ENCODE assay signal across 15 mouse cellular contexts in the genomic region with DNA sequence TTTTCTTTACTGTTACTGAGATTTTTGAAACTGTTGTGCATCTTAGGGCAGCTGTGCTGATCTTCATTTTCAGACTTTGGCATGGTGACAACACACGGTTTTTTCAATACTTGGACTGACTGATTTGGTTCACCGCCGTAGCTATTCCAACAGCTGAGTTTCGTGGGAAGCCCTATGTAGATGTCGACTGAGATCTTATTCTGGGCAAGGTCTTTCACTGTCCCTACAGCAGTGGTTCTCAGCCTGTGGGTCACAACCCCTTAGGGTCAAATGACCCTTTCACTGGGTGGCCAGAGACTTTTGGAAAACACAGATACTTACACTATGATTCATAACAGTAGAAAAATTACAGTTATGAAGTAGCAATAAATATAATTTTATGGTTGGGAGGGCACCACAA.
A peak's percentile ranks its signal among the peaks of the same experiment; 100 is the strongest.
DNase-seq lines count a peak whose midpoint lies in the region; ATAC-seq lines count a peak whose summit lies in the region.
"Had no signal": no experiment of that assay in that cellular context is flagged by ENCODE, and none has a peak within 500 bp of the region (broad histone marks: within the 10 kb centered on the region; RNA-seq: fewer than 3 reads in every experiment).

No protein-coding gene starts in this region.

- no peak overlapping the region for H3K4me2 ChIP-seq in kidney, embryonic 14.5 days (replicated peaks; ENCODE audit: low read depth, low read length)
- no peak overlapping the region for H3K4me2 ChIP-seq in kidney, embryonic 16.5 days (replicated peaks; ENCODE audit: low read depth, low read length)
- H3K4me2 ChIP-seq: forebrain, embryonic 15.5 days; heart, embryonic 13.5 days had no signal

- 0 out of 2 replicates have a peak, but pooled peaks cover 3% of the 10 kb centered on the region for H3K4me1 ChIP-seq in kidney, embryonic 14.5 days (ENCODE audit: control insufficient read depth, insufficient read depth, low read length)
- H3K4me1 ChIP-seq in kidney, embryonic 16.5 days (ENCODE audit: insufficient read depth, low read length), result 0 out of 2 replicates have a peak, but pooled peaks cover 3% of the 10 kb centered on the region
- H3K4me1 ChIP-seq: heart, embryonic 13.5 days had no signal

- peak; percentile 7 to 11 for DNase-seq in kidney, adult 8-10 months
- peak; percentile 59 for DNase-seq in kidney, postnatal 10 days
- no peak for DNase-seq in cerebellum, adult 9-10 months
- DNase-seq: adrenal gland, adult 2 months; adrenal gland, postnatal 25 days; cerebellum, adult 18-20 months; cerebellum, postnatal 10 days; gastrocnemius, postnatal 36 days; heart, adult 11 months; heart, postnatal 36 days had no signal

- no peaks in the 10 kb centered on the region for H3K27me3 ChIP-seq in kidney, embryonic 14.5 days (ENCODE audit: control insufficient read depth, insufficient read depth, low read length)
- no peaks in the 10 kb centered on the region for H3K27me3 ChIP-seq in kidney, embryonic 16.5 days (ENCODE audit: insufficient read depth, low read length)
- H3K27me3 ChIP-seq: forebrain, embryonic 15.5 days; heart, embryonic 13.5 days had no signal

- no peak overlapping the region for H3K9ac ChIP-seq in kidney, embryonic 14.5 days (ENCODE audit: low read depth, low read length)
- no peak overlapping the region for H3K9ac ChIP-seq in kidney, embryonic 16.5 days (replicated peaks; ENCODE audit: low read length)
- H3K9ac ChIP-seq: forebrain, embryonic 15.5 days; heart, embryonic 13.5 days had no signal

- no peaks in the 10 kb centered on the region for H3K9me3 ChIP-seq in kidney, embryonic 14.5 days (ENCODE audit: control insufficient read depth, low read length)
- H3K9me3 ChIP-seq in kidney, embryonic 16.5 days (ENCODE audit: low read length), result no peaks in the 10 kb centered on the region
- H3K9me3 ChIP-seq: forebrain, embryonic 15.5 days; heart, embryonic 13.5 days had no signal

- H3K4me3 ChIP-seq in kidney, embryonic 14.5 days (ENCODE audit: low read length), result no peak overlapping the region
- no peak overlapping the region for H3K4me3 ChIP-seq in kidney, embryonic 16.5 days (ENCODE audit: low read length)
- H3K4me3 ChIP-seq: forebrain, embryonic 15.5 days; heart, embryonic 13.5 days had no signal

- no peak for ATAC-seq in kidney, embryonic 14.5 days (ENCODE audit: low FRiP score, low TSS enrichment)
- 0 out of 2 replicates have a peak, but pooled peaks have one; percentile 46 for ATAC-seq in kidney, embryonic 16.5 days (ENCODE audit: low FRiP score, low TSS enrichment)
- no peak for ATAC-seq in megakaryocyte-erythroid progenitor cell, adult 5-6 weeks (replicated peaks; ENCODE audit: low FRiP score, low TSS enrichment, poor library complexity, severe bottlenecking)
- ATAC-seq: forebrain, embryonic 15.5 days had no signal

- no peak overlapping the region for H3K27ac ChIP-seq in kidney, embryonic 14.5 days (ENCODE audit: low read depth, low read length)
- H3K27ac ChIP-seq in kidney, embryonic 16.5 days (ENCODE audit: low read length), result no peak overlapping the region
- H3K27ac ChIP-seq: forebrain, embryonic 15.5 days; heart, embryonic 13.5 days had no signal

- WGBS in kidney, embryonic 14.5 days, result 77% methylated on average over 5 of the region's 5 CpGs
- WGBS in kidney, embryonic 16.5 days, result 67% methylated on average over 5 of the region's 5 CpGs

- H3K36me3 ChIP-seq in kidney, embryonic 14.5 days (ENCODE audit: control insufficient read depth, insufficient read depth, low read length), result no peaks in the 10 kb centered on the region
- no peaks in the 10 kb centered on the region for H3K36me3 ChIP-seq in kidney, embryonic 16.5 days (ENCODE audit: insufficient read depth, low read length)
- H3K36me3 ChIP-seq: forebrain, embryonic 15.5 days; heart, embryonic 13.5 days had no signal
